Mouse (Mus musculus) c-Kit-positive CD71-positive TER-119-negative erythroid progenitor cells, embryonic 14.5 days (primary cell): Measurements from ENCODE around the gene Ttll8.

Experiments used
- DNase-seq: peaks from one replicate; pipeline ENCODE4 v3.0.0-alpha.2; 2013; ENCODE audit warnings: low read depth

The Ttll8 gene

DNA sequence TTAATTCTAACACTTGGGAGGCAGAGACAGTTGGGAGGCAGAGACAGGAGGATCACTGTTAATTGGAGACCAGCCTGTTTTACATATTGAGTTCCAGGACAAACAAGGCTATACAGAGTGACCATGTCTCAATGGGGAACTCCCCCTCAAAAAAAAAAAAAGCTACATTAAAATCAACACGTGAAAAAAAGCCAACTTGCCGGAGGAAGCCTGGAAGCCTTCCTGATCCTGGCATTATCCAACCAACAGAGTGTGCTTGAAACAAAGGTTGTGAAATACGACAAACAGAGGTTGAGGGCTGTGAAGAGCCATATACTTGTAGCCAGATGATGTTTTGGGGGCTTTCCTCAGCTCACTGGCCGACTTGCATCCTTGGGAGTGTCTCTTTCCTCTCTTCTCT, 71.4 kb downstream of the Ttll8 start:
- DNase-seq, result no peak

- no peak for DNase-seq
These were observed 72.8 kb downstream of the Ttll8 start for GRCm38 (mm10) chr15:88881253-88882044.

- DNase-seq, result no peak
These were observed 77.2 kb downstream of the Ttll8 start for GRCm38 (mm10) chr15:88877021-88877400.

DNA sequence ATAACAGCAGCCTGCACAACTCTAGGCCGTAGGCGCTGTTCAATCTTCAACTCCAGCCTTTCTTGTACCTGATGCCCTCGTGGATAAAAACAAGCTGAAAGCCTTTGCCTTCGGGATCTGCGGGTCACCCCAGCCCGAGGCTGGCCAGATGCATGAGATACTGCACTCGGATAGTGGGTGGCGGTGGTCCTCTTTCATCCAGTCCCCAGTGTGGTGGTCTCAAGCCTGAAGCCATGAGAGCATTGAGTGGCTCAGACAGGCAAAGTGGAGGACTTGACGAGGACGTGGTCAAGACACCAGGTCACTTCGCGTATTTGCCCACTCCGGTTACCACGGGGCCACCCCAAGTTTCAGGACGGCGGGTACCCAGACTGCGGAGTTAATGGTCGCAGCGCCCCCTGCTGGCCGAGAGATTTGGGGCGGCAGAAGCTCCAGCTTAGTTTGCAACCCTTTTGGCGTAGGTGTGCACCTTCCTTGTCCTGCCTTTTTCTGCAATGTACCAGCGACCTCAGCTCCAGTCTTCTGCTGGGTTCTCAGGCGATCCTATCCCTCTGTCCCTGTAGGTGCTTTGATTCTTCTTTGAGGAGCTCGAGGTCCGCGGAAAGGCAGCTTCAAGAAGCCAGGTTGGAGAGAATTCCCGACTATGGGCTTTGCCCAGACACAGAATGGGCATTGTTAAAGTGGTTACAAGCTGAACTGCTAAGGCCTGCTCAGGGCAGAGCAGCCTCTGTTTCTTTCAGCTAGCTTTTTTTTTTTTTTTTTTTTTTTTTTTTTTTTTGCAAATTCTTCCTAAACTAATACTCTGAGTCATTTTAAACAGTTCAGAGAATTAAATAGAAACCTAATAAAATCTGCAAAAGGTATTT, 77.8 kb downstream of the Ttll8 start:
- DNase-seq, result peak; percentile 44

GRCm38 (mm10) chr15:88875625-88876081, 78.6 kb downstream of the Ttll8 start:
- DNase-seq, result no peak

- no peak for DNase-seq
These were observed 79.7 kb downstream of the Ttll8 start for GRCm38 (mm10) chr15:88874477-88874876.

DNA sequence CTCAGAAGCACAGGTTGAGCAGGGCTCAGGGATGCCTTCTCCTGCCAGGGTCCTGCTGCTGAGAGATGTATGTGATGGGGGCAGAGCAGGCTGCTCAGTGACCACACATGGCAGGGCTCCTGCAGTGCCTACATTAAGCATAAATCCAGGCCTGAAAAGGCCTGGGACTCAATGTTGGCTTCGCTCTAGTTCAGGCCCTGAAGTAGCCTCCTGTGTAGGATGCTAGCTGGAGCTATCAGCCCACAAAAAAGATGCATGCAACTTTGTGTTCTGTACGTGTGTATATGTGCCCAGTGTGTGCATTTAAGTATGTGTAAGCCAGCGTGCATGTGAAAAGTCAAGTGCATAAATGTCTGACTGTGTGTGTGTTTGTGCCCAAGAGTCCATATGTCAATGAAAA, 80.2 kb downstream of the Ttll8 start:
- DNase-seq, result no peak

DNA sequence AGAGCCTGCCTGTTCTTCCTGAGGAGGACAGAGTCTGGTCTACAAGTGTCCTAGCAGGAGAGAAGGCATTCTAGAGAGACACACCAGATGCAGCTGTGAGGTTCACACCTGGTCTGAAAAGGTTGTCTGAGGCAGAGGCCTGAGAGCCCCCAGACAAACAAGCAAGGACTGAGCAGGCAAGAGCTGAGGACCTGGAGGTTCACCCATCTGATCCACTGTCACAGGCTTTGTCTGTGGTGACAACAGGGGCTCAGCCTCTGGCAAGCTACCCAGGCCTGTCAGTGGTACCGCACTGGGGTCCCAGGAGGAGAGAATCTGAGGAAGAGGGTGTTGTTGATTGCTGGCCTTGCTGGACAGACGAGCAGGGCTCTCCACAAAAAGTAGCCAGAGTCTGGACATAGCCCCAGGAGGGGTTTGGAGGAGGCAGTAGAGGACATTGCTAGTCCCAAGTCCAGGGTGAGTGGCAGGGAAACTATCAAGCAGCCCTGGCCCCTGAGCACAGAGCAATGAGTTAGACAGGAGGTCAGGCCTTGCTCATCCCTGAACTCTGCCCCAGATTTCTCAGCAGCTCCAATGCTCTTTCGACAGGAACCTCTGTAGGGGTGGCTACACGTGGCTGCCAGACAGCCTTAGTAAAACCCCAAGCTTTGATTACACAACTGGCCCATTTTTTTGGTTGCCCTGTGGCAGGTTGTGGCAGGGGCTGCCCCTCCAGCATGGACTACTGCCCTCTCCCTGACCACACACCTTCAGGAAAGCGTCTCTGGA, 83.6 kb downstream of the Ttll8 start:
- no peak for DNase-seq

- no peak for DNase-seq
These were observed 86.0 kb downstream of the Ttll8 start for GRCm38 (mm10) chr15:88868024-88868742.

GRCm38 (mm10) chr15:88867368-88868023, 86.7 kb downstream of the Ttll8 start:
- DNase-seq, result no peak

DNA sequence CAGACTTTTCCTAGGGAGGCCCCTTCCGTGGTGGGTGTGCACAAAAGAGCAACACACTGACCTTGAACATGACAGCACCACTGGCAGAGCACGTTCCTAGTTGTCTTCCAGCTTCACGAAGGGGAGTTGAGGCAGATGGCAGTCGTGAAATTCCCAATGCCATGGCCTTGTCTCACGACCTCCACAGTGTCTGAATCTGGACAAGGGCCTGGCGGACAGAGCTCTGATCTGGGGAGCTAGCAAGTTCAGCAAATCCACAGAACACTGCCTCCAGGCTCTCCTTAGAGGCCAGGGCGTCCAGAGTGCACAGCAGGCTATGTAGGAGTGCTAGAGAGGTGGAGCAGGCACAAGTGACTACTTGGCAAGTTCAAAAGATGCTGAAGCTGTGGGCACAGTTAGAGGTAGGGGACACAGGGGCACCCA, 87.3 kb downstream of the Ttll8 start:
- DNase-seq, result no peak

DNA sequence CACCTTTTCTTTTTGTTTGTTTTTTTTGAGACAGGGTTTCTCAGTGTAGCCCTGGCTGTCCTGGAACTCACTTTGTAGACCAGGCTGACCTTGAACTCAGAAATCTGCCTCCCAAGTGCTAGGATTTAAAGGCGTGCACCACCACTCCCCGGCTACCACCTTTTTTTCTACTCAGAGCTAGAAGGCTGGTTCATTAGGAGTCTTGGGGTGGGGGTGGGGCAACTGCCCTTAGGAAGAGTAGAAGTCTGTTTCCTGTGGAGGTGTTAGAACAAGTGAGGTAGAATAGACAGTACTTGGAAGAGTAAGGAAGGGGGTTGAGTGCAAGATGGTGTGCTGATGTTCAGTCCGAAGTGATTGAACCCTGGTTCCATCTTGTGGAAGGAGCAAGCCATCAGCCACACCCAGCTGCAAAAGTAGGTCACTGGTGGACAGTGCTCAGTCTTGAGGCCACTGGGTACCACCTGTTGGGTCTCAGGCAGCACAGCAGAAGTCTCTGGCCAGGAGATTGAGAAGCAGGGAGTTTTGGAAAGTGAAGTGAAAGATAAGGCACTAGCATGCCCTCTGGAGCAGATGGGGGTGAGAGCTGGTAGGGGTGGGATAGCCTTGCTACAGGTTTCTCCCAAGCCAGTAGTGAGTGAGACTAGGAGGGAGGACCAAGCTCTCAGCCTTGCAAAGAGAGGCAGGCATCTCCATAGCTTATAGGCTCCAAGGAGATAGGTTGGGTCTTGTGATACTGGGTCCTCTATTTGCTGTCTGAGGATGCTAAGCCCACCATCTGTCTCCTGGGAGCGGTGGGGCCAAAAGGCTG, 88.1 kb downstream of the Ttll8 start:
- no peak for DNase-seq

DNA sequence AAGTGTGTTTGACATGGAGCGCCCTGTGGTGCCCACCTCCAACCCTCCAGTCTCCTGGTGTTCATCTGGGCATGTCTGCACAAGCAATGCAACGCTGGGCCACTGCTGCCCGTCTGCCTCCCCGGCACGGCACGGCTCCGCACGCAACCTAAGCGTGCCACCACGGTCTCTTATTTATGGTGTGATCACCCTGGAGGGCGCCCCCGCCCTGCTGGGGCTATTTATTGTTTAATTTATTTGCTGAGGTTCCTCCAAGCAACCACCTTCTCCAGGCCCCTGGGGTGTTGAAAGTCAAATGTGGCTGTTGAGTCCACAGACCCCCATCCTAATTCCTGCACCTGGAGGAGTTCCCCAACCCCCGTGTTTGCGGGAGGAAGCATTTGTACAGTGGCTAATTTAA, 89.2 kb downstream of the Ttll8 start:
- no peak for DNase-seq

DNA sequence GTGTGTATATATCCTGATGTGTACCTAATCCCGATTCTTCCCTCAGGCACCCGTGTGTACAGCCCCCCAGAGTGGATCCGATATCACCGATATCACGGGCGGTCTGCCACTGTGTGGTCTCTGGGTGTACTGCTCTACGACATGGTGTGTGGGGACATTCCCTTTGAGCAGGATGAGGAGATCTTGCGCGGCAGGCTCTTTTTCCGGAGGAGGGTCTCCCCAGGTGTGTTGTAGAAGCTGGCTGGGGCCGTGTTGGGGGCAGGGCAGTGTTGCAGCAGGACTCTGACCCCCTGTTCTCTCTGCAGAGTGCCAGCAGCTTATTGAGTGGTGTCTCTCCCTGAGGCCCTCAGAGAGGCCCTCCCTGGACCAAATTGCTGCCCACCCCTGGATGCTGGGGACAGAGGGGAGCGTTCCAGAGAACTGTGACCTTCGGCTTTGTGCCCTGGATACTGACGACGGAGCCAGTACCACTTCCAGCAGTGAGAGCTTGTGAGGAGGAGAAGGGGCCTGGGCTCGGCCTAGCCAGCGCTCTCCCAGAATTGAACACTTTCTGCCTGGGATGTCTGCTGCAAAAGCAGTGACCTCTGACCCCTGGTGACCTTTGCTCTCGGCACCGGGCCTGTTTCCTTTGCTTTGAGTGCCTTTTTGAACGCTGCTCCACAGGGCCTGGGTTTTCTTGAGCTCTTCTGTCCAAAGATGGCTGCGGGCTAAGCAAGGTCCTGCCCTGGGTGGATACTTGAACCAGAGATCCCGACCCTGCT, 89.8 kb downstream of the Ttll8 start:
- no peak for DNase-seq

DNA sequence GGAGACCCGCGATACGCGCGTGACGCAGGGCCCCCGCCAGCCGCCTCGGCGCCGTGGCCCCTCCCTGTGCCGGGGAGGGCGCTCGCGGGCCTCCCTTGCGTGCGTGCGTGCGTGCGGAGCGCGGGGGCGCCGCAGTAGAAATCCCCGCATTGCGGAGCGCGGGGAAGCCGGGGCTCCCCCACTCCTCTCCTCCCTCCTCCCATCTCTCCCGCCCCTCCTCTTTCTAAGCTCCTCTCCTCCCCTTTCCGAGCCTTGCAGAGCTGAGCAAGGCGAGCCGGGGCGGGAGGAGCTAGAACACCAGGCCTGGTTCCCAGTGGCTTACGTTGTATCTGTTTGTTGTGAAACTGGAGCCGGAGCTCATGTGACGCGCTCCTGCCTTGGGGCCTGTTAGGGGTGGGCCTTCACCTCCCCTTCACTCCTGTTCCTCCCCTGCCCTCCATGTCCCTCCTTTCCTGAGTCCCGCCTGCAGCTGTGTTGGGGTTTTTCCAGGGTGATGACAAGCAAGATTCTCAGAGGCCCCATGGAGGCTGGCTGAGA, 90.5 kb downstream of the Ttll8 start:
- DNase-seq, result peak; percentile 68

GRCm38 (mm10) chr15:88862881-88863694, 91.1 kb downstream of the Ttll8 start:
- peak; percentile 31 for DNase-seq

DNA sequence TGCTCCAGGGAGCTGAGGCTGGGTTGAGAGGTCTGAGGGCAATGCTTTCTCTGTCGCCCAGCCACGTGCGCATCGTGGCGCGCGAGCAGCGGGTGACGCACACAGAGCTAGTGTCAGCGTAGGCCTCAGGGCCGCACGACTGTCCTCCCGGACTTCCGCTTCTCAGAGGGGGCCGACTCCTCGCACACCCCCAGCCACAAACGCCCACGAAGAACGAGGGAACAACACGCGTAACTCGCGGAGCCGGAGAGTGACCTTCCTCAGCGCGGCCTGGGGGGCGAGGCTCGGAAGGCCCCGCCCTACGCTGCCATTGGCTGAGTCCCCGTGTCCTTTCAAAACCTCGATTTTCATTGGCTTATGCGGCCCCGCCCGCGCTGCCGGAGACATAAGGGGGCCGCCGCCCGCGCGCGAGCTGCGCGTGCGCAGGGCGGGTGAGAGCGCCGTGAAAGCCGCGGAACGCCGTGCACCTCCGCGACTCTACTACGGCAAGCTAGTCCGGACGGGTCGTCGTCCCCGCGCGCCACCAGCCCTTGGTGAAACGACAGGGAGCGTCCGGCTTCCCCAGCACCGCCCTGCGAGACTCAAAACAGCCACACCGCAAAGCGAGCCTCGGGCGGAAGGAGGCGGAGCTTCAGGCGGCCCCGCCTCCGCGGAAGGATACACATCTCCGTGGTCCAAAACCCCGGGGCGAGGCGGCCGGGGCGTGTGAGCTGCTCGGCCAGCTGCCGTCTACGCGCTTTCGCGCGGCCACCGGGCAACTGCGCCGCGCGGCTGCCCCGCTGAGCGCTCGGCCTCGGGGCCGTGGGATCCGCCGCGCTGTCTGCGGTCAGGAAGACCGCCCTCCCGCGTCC, 92.2 kb downstream of the Ttll8 start, which contains the start of gene Pim3:
TSS of gene Pim3 (plus strand) at position 415 of the 851 bp plus-strand sequence.
- peak; percentile 92 for DNase-seq
